Mouse (Mus musculus): Measurements from ENCODE around the gene Map3k14. TPM values are rescaled to one million over a fixed set of nuclear protein-coding genes. Genes with fewer than 3 reads are reported as not detected.
"Not testable (repeated sequence)": the region's sequence is repeated elsewhere in the genome, so short reads cannot be mapped to it uniquely, and the experiment has no call there.

Gene Map3k14
- polyA plus RNA-seq, 1 experiment from 2014 or later: 3.6 TPM

GRCm38 (mm10) chr11:103236903-103237302 lies 30.4 kb downstream of the Map3k14 start:
- Histone ChIP-seq H3K9ac (no peak overlapping the region), H3K4me1 (replicated peaks) (peaks cover 11% of the 10 kb centered on the region; the same call in 1 of the 2 replicates), H3K4me2 (replicated peaks) (no peak overlapping the region), H3K27me3 (replicated peaks) (no peaks in the 10 kb centered on the region), H3K36me3 (peaks cover 12% of the 10 kb centered on the region), H3K9me3 (no peaks in the 10 kb centered on the region), H3K4me3 (replicated peaks) (no peak overlapping the region), H3K27ac (no peak overlapping the region)
- ATAC-seq: no peak
- WGBS: 78% methylated on average over 10 of the region's 10 CpGs

GRCm38 (mm10) chr11:103236431-103236830 lies 30.8 kb downstream of the Map3k14 start:
- Histone ChIP-seq H3K27ac (no peak overlapping the region), H3K27me3 (replicated peaks) (no peaks in the 10 kb centered on the region), H3K4me1 (replicated peaks) (peaks cover 11% of the 10 kb centered on the region; the same call in 1 of the 2 replicates), H3K4me3 (replicated peaks) (no peak overlapping the region), H3K36me3 (peaks cover 12% of the 10 kb centered on the region), H3K4me2 (replicated peaks) (no peak overlapping the region), H3K9ac (no peak overlapping the region), H3K9me3 (no peaks in the 10 kb centered on the region)
- WGBS: 79% methylated on average over 6 of the region's 6 CpGs
- no peak for ATAC-seq

- H3K27me3 ChIP-seq (replicated peaks): no peaks in the 10 kb centered on the region
- peaks cover 18% of the 10 kb centered on the region for H3K36me3 ChIP-seq
- no peak overlapping the region for H3K9ac ChIP-seq
- H3K4me1 ChIP-seq (replicated peaks): peaks cover 9% of the 10 kb centered on the region; the same call in 1 of the 2 replicates
- H3K27ac ChIP-seq: no peak overlapping the region
- no peak overlapping the region for H3K4me3 ChIP-seq (replicated peaks)
- H3K9me3 ChIP-seq: no peaks in the 10 kb centered on the region
- WGBS: 50% methylated on average over 11 of the region's 11 CpGs
- H3K4me2 ChIP-seq (replicated peaks): no peak overlapping the region
- ATAC-seq: no peak
Observed at GRCm38 (mm10) chr11:103235702-103236101, 31.6 kb downstream of the Map3k14 start.

- Histone ChIP-seq H3K4me2 (replicated peaks) (no peak overlapping the region), H3K9ac (no peak overlapping the region), H3K27ac (no peak overlapping the region), H3K27me3 (replicated peaks) (no peaks in the 10 kb centered on the region), H3K4me1 (replicated peaks) (peaks cover 6% of the 10 kb centered on the region; the same call in 1 of the 2 replicates), H3K9me3 (no peaks in the 10 kb centered on the region), H3K4me3 (replicated peaks) (no peak overlapping the region), H3K36me3 (peaks cover 19% of the 10 kb centered on the region)
- no peak for ATAC-seq
- WGBS: 61% methylated on average over 1 of the region's 1 CpGs
Observed at GRCm38 (mm10) chr11:103234447-103234846, 32.8 kb downstream of the Map3k14 start.

GRCm38 (mm10) chr11:103232966-103233365 lies 34.3 kb downstream of the Map3k14 start:
- H3K4me1 ChIP-seq (replicated peaks): peaks cover 6% of the 10 kb centered on the region; the same call in 1 of the 2 replicates
- no peak overlapping the region for H3K4me2 ChIP-seq (replicated peaks)
- no peak for ATAC-seq
- H3K9me3 ChIP-seq: no peaks in the 10 kb centered on the region
- peaks cover 10% of the 10 kb centered on the region for H3K36me3 ChIP-seq
- WGBS: 38% methylated on average over 7 of the region's 7 CpGs
- no peak overlapping the region for H3K27ac ChIP-seq
- no peak overlapping the region for H3K4me3 ChIP-seq (replicated peaks)
- H3K27me3 ChIP-seq (replicated peaks): no peaks in the 10 kb centered on the region
- H3K9ac ChIP-seq: no peak overlapping the region

GRCm38 (mm10) chr11:103231367-103231766 lies 35.9 kb downstream of the Map3k14 start:
- Histone ChIP-seq H3K4me3 (replicated peaks) (no peak overlapping the region), H3K9ac (no peak overlapping the region), H3K27ac (no peak overlapping the region), H3K36me3 (peaks cover 16% of the 10 kb centered on the region), H3K27me3 (replicated peaks) (no peaks in the 10 kb centered on the region), H3K4me1 (replicated peaks) (peaks cover 9% of the 10 kb centered on the region; the same call in 1 of the 2 replicates), H3K9me3 (no peaks in the 10 kb centered on the region), H3K4me2 (replicated peaks) (no peak overlapping the region)
- 95% methylated on average over 7 of the region's 7 CpGs for WGBS
- ATAC-seq: no peak

- no peaks in the 10 kb centered on the region for H3K27me3 ChIP-seq (replicated peaks)
- no peaks in the 10 kb centered on the region for H3K9me3 ChIP-seq
- WGBS: 86% methylated on average over 19 of the region's 19 CpGs
- H3K4me2 ChIP-seq (replicated peaks): no peak overlapping the region
- no peak overlapping the region for H3K9ac ChIP-seq
- H3K27ac ChIP-seq: no peak overlapping the region
- no peak overlapping the region for H3K4me3 ChIP-seq (replicated peaks)
- no peak for ATAC-seq
- H3K4me1 ChIP-seq (replicated peaks): peaks cover 5% of the 10 kb centered on the region; the same call in 1 of the 2 replicates
- H3K36me3 ChIP-seq: peaks cover 16% of the 10 kb centered on the region
Observed at GRCm38 (mm10) chr11:103230626-103231025, 36.6 kb downstream of the Map3k14 start.

GRCm38 (mm10) chr11:103229608-103230007 lies 37.7 kb downstream of the Map3k14 start:
- Histone ChIP-seq H3K4me1 (replicated peaks) (peaks cover 4% of the 10 kb centered on the region; the same call in 1 of the 2 replicates), H3K9ac (no peak overlapping the region), H3K4me2 (replicated peaks) (no peak overlapping the region), H3K27ac (no peak overlapping the region), H3K9me3 (no peaks in the 10 kb centered on the region), H3K36me3 (peaks cover 16% of the 10 kb centered on the region), H3K27me3 (replicated peaks) (no peaks in the 10 kb centered on the region), H3K4me3 (replicated peaks) (no peak overlapping the region)
- ATAC-seq: no peak
- 94% methylated on average over 2 of the region's 2 CpGs for WGBS

- no peak overlapping the region for H3K27ac ChIP-seq
- peaks cover 21% of the 10 kb centered on the region; the same call in 1 of the 2 replicates for H3K36me3 ChIP-seq
Observed at GRCm38 (mm10) chr11:103223951-103224456, 43.3 kb downstream of the Map3k14 start.

GRCm38 (mm10) chr11:103223444-103223843 lies 43.8 kb downstream of the Map3k14 start:
- WGBS: 80% methylated on average over 10 of the region's 10 CpGs
- H3K27ac ChIP-seq: no peak overlapping the region
- H3K4me3 ChIP-seq (replicated peaks): no peak overlapping the region
- no peak overlapping the region for H3K4me2 ChIP-seq (replicated peaks)
- no peaks in the 10 kb centered on the region for H3K9me3 ChIP-seq
- ATAC-seq: no peak
- H3K4me1 ChIP-seq (replicated peaks): peaks cover 14% of the 10 kb centered on the region
- H3K27me3 ChIP-seq (replicated peaks): no peaks in the 10 kb centered on the region
- H3K9ac ChIP-seq: no peak overlapping the region
- H3K36me3 ChIP-seq: peaks cover 21% of the 10 kb centered on the region; the same call in 1 of the 2 replicates

More at GRCm38 (mm10) chr11:103223951-103224456, 43.3 kb downstream of the Map3k14 start:
- H3K4me2 ChIP-seq (replicated peaks): no peak overlapping the region
- no peaks in the 10 kb centered on the region for H3K27me3 ChIP-seq (replicated peaks)
- peaks cover 11% of the 10 kb centered on the region; the same call in 1 of the 2 replicates for H3K4me1 ChIP-seq (replicated peaks)
- ATAC-seq: no peak
- no peaks in the 10 kb centered on the region for H3K9me3 ChIP-seq
- no peak overlapping the region for H3K4me3 ChIP-seq (replicated peaks)
- H3K9ac ChIP-seq: no peak overlapping the region
- WGBS: 74% methylated on average over 18 of the region's 18 CpGs

GRCm38 (mm10) chr11:103222718-103223117 lies 44.6 kb downstream of the Map3k14 start:
- H3K27me3 ChIP-seq (replicated peaks); H3K27ac ChIP-seq; H3K4me3 ChIP-seq (replicated peaks); H3K4me2 ChIP-seq (replicated peaks); H3K9me3 ChIP-seq; ATAC-seq; H3K9ac ChIP-seq: not testable (repeated sequence)
- Histone ChIP-seq H3K4me1 (replicated peaks) (peaks cover 19% of the 10 kb centered on the region), H3K36me3 (peaks cover 21% of the 10 kb centered on the region; the same call in 1 of the 2 replicates)
- WGBS: 84% methylated on average over 4 of the region's 4 CpGs

GRCm38 (mm10) chr11:103221437-103221836 lies 45.8 kb downstream of the Map3k14 start:
- H3K4me3 ChIP-seq (replicated peaks): no peak overlapping the region
- H3K4me2 ChIP-seq (replicated peaks): peak overlapping the region; percentile 26; the same call in 1 of the 2 replicates
- H3K9ac ChIP-seq: no peak overlapping the region
- ATAC-seq: peak; percentile 84
- H3K27me3 ChIP-seq (replicated peaks): no peaks in the 10 kb centered on the region
- H3K4me1 ChIP-seq (replicated peaks): peaks cover 17% of the 10 kb centered on the region
- peak overlapping the region; percentile 19; the same call in 1 of the 2 replicates for H3K27ac ChIP-seq
- WGBS: 59% methylated on average over 6 of the region's 6 CpGs
- no peaks in the 10 kb centered on the region for H3K9me3 ChIP-seq
- peaks cover 15% of the 10 kb centered on the region; the same call in 1 of the 2 replicates for H3K36me3 ChIP-seq

GRCm38 (mm10) chr11:103219995-103220394 lies 47.3 kb downstream of the Map3k14 start:
- 81% methylated on average over 4 of the region's 4 CpGs for whole genome bisulfite sequencing
- Histone ChIP-seq H3K4me1 (replicated peaks) (peaks cover 15% of the 10 kb centered on the region), H3K27ac (no peak overlapping the region), H3K4me2 (replicated peaks) (no peak overlapping the region), H3K36me3 (peaks cover 15% of the 10 kb centered on the region; the same call in 1 of the 2 replicates), H3K27me3 (replicated peaks) (no peaks in the 10 kb centered on the region), H3K9me3 (no peaks in the 10 kb centered on the region), H3K4me3 (replicated peaks) (no peak overlapping the region), H3K9ac (no peak overlapping the region)
- ATAC-seq: no peak
